Mouse (Mus musculus) gastrocnemius, postnatal 36 days (tissue): ENCODE results near the gene Cyp11a1. TPM values are rescaled to one million over a fixed set of nuclear protein-coding genes. Genes with fewer than 3 reads are reported as not detected.

Experiments
- DNase-seq, 2 experiments: peaks; one replicate each; pipeline ENCODE4 v3.0.0; 2022
- intact Hi-C: fragments of 180-260 bp; cut with DNase I; formaldehyde crosslinking; loops from one replicate; pipeline ENCODE4 v1.15.1; 2025
- total RNA-seq, 2 experiments: library from RNA; stranded (reverse); gene quantifications; 2 replicates each; pipeline ENCODE4 v1.2.3; 2021

Cyp11a1 gene
- total RNA-seq, 2 experiments from 2014 or later, result not detected

- intact Hi-C loops, result loop anchor here (10.0 kb wide), 1 partner anchor 234 kb away; the partner anchor contains the start of gene Clk3
- no peak for DNase-seq
Observed at GRCm38 (mm10) chr9:57998685-57999084, 7.5 kb upstream of the Cyp11a1 start.

- DNase-seq, result no peak
- intact Hi-C loops, result loop anchor here (10.0 kb wide), 1 partner anchor 235 kb away; the partner anchor contains the start of gene Clk3
Observed at GRCm38 (mm10) chr9:57999676-58000075, 6.5 kb upstream of the Cyp11a1 start.

GRCm38 (mm10) chr9:58003272-58003671 lies 2.9 kb upstream of the Cyp11a1 start:
- no peak for DNase-seq
- intact Hi-C loops, result no loop called here

- no peak for DNase-seq
- intact Hi-C loops, result no loop called here
Observed at GRCm38 (mm10) chr9:58008336-58009014, 2.3 kb downstream of the Cyp11a1 start.

GRCm38 (mm10) chr9:58009015-58009362 lies 2.8 kb downstream of the Cyp11a1 start:
- intact Hi-C loops, result no loop called here

GRCm38 (mm10) chr9:58009588-58009987 lies 3.4 kb downstream of the Cyp11a1 start:
- intact Hi-C loops, result no loop called here
- DNase-seq, result no peak

More at GRCm38 (mm10) chr9:58009015-58009362, 2.8 kb downstream of the Cyp11a1 start:
- peak in 1 of 2 experiments; percentile 51 for DNase-seq

GRCm38 (mm10) chr9:58011027-58011426 lies 4.8 kb downstream of the Cyp11a1 start:
- DNase-seq, result no peak

GRCm38 (mm10) chr9:58011552-58011951 lies 5.3 kb downstream of the Cyp11a1 start:
- intact Hi-C loops, result no loop called here
- DNase-seq, result no peak

More at GRCm38 (mm10) chr9:58011027-58011426, 4.8 kb downstream of the Cyp11a1 start:
- intact Hi-C loops, result no loop called here

GRCm38 (mm10) chr9:58012486-58012885 lies 6.3 kb downstream of the Cyp11a1 start:
- intact Hi-C loops, result no loop called here
- no peak for DNase-seq

GRCm38 (mm10) chr9:58012935-58013334 lies 6.7 kb downstream of the Cyp11a1 start:
- intact Hi-C loops, result no loop called here
- no peak for DNase-seq

GRCm38 (mm10) chr9:58014393-58015160 lies 8.4 kb downstream of the Cyp11a1 start:
- intact Hi-C loops, result no loop called here
- no peak for DNase-seq

GRCm38 (mm10) chr9:58015856-58016255 lies 9.6 kb downstream of the Cyp11a1 start:
- intact Hi-C loops, result no loop called here
- no peak for DNase-seq

- no peak for DNase-seq
- intact Hi-C loops, result no loop called here
Observed at GRCm38 (mm10) chr9:58016962-58017361, 10.8 kb downstream of the Cyp11a1 start.

- intact Hi-C loops, result no loop called here
- no peak for DNase-seq
Observed at GRCm38 (mm10) chr9:58018385-58018784, 12.2 kb downstream of the Cyp11a1 start.

GRCm38 (mm10) chr9:58025995-58026394 lies 19.8 kb downstream of the Cyp11a1 start:
- intact Hi-C loops, result no loop called here

GRCm38 (mm10) chr9:58027426-58028180 lies 21.4 kb downstream of the Cyp11a1 start:
- DNase-seq, result no peak
- intact Hi-C loops, result no loop called here

More at GRCm38 (mm10) chr9:58025995-58026394, 19.8 kb downstream of the Cyp11a1 start:
- DNase-seq, result no peak

- intact Hi-C loops, result no loop called here
- no peak for DNase-seq
Observed at GRCm38 (mm10) chr9:58028841-58029240, 22.6 kb downstream of the Cyp11a1 start.

- intact Hi-C loops, result loop anchor here (10.0 kb wide), 1 partner anchor 345 kb away; the partner anchor contains the start of gene Tbc1d21
- no peak for DNase-seq
Observed at GRCm38 (mm10) chr9:58029635-58030034, 23.4 kb downstream of the Cyp11a1 start.

- DNase-seq, result no peak
- intact Hi-C loops, result loop anchor here (10.0 kb wide), 1 partner anchor 343 kb away; the partner anchor contains the start of gene Tbc1d21
Observed at GRCm38 (mm10) chr9:58031895-58032294, 25.7 kb downstream of the Cyp11a1 start.

GRCm38 (mm10) chr9:58035519-58035918 lies 29.3 kb downstream of the Cyp11a1 start:
- intact Hi-C loops, result loop anchor here (10.0 kb wide), 1 partner anchor 339 kb away; the partner anchor contains the start of gene Tbc1d21
- DNase-seq, result no peak
